Mouse (Mus musculus): Measurements from ENCODE around the gene Rundc3a. TPM values are rescaled to one million over a fixed set of nuclear protein-coding genes. Genes with fewer than 3 reads are reported as not detected.

Rundc3a gene
- polyA plus RNA-seq (2012; rRNA removed): 0.87 and 1.2 TPM in 2 replicates

GRCm38 (mm10) chr11:102393238-102393634 is at the start of gene Rundc3a:
Gene Rundc3a (plus strand): TSS chr11:102393403.

DNA sequence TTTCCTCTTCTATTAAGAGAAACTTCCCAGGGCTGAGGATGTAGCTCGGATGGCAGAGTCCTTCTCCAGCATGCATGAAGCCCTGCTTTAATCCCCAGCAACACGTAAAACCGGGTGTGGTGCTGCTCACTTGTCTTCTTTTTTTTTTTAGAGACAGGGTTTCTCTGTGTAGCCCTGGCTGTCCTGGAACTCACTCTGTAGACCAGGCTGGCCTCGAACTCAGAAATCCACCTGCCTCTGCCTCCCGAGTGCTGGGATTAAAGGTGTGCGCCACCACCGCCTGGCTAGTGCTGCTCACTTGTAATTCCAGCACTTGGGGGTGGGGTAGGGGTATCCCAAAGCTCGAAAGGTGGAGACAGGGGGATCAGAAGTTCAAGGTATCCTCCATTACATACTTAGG is 27.1 kb upstream of the Rundc3a start, which contains the start of gene Slc4a1:
TSS of gene Slc4a1 (minus strand) at position 101 of the 400 bp plus-strand sequence.

DNA sequence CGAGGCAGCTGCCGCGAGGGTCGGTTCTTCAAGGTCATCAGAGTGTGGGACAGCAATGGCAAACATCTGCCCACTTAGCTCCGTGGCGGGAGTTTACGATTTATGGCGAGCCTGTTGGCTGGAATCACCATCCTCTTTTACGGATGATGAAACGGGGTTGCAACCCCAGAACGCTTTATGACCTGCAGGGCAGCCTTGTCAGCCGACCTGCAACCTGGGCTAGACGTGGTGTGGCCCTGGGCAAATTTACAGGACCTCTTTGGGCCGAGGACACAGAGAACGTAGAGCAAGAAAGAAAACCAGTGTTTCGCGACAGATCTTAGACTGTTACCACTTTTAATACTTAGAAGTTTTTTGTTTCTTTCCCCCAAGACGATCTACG is 14.6 kb downstream of the Rundc3a start, which contains the start of gene Slc25a39:
TSS of gene Slc25a39 (minus strand) at position 113 of the 382 bp plus-strand sequence.

DNA sequence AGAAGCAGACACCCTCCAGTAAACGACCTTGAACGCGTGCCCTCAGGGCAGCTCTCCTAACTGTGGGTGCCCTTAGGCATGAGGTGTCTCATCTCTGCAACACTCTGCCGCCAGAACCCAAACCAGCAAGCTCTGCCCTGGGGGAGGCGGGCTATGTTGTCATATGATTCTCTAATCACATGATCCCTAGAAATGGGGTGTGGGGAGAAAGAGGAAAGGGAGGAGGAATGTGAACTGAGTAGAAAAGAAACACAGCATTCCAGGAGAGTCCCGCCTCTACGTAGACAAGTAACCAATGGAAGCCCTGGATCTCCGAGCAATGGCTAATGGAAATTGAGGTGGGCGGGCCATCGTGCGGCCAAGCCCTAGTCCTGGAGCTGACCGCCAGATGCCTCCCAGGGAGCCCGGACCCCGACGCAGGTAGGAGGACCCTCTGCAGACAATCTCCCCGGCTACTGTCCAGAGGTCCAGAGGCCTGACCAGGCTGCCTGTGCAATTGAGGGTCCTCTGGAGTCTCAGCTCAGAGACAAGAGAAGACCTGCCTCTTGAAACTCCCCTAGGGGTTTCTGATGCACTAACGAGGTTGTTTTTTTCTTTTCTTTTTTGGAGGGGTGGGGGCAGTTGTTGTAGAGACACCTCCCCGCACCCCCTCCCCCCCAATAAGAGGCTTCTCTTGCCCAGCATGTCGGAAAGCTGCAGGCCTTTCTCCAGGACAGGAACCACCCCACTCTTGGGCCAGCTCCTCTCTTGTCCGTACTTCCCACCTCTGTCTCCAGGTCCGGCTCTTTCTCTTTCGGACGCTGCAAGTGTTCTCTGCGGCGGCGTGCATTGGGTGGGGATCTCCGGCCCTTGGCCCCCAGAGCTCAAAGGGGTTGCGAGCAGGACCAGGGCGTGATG is 37.2 kb downstream of the Rundc3a start, which contains the start of gene Grn:
TSS of gene Grn (plus strand) at position 195 of the 897 bp plus-strand sequence.

GRCm38 (mm10) chr11:102447497-102447896 is 54.3 kb downstream of the Rundc3a start, which contains the start of gene Fam171a2:
Gene Fam171a2 (minus strand): TSS chr11:102447682.

Other genes starting within 250 kb of the Rundc3a start
- 9.0 and 10.4 TPM in 2 replicates for gene Nags, start 247.9 kb upstream of the Rundc3a start, polyA plus RNA-seq (2012; rRNA removed)
- 8.1 and 10.1 TPM in 2 replicates for gene Tmem101, start 237.0 kb upstream of the Rundc3a start, polyA plus RNA-seq (2012; rRNA removed)
- gene Lsm12, start 208.1 kb upstream of the Rundc3a start, polyA plus RNA-seq (2012; rRNA removed): 15.8 and 18.5 TPM in 2 replicates
- gene G6pc3, start 203.8 kb upstream of the Rundc3a start, polyA plus RNA-seq (2012; rRNA removed): 11.3 and 12.4 TPM in 2 replicates
- gene Hdac5, start 163.2 kb upstream of the Rundc3a start, polyA plus RNA-seq (2012; rRNA removed): 7.8 and 8.7 TPM in 2 replicates
- gene BC030867, start 144.5 kb upstream of the Rundc3a start, polyA plus RNA-seq (2012; rRNA removed): 8.9 and 10.8 TPM in 2 replicates
- 0.35 and 0.44 TPM in 2 replicates for gene Asb16, start 124.7 kb upstream of the Rundc3a start, polyA plus RNA-seq (2012; rRNA removed)
- gene Tmub2, start 108.5 kb upstream of the Rundc3a start, polyA plus RNA-seq (2012; rRNA removed): 17.8 and 20.8 TPM in 2 replicates
- 9.7 and 11.9 TPM in 2 replicates for gene Atxn7l3, start 96.8 kb upstream of the Rundc3a start, polyA plus RNA-seq (2012; rRNA removed)
- 37.1 and 39.9 TPM in 2 replicates for gene Ubtf, start 73.7 kb upstream of the Rundc3a start, polyA plus RNA-seq (2012; rRNA removed)
- gene Slc4a1, start 27.2 kb upstream of the Rundc3a start, polyA plus RNA-seq (2012; rRNA removed): 475 and 571 TPM in 2 replicates
- gene Slc25a39, start 14.5 kb downstream of the Rundc3a start, polyA plus RNA-seq (2012; rRNA removed): 139 and 165 TPM in 2 replicates
- gene Grn, start 36.9 kb downstream of the Rundc3a start, polyA plus RNA-seq (2012; rRNA removed): 23.0 and 31.6 TPM in 2 replicates
- gene Fam171a2, start 54.3 kb downstream of the Rundc3a start, polyA plus RNA-seq (2012; rRNA removed): 1.1 and 1.5 TPM in 2 replicates
- 35.8 and 37.7 TPM in 2 replicates for gene Itga2b, start 76.7 kb downstream of the Rundc3a start, polyA plus RNA-seq (2012; rRNA removed)
- 7.9 and 8.9 TPM in 2 replicates for gene Gpatch8, start 163.0 kb downstream of the Rundc3a start, polyA plus RNA-seq (2012; rRNA removed)
- gene Gm11627, start 186.1 kb downstream of the Rundc3a start, polyA plus RNA-seq (2012; rRNA removed): 0.07 and 0.09 TPM in 2 replicates
- 0.62 and 1.5 TPM in 2 replicates for gene Fzd2, start 211.0 kb downstream of the Rundc3a start, polyA plus RNA-seq (2012; rRNA removed)